Mouse (Mus musculus): ENCODE results near the gene Skap1. TPM values are rescaled to one million over a fixed set of nuclear protein-coding genes. Genes with fewer than 3 reads are reported as not detected.

Gene Skap1
- polyA plus RNA-seq, 1 experiment: not detected

GRCm38 (mm10) chr11:96572515-96572914 lies 108.1 kb downstream of the Skap1 start:
- Histone ChIP-seq H3K4me3 (ENCODE audit: insufficient read depth, low read depth, low read length) (no peak overlapping the region), H3K4me1 (ENCODE audit: control insufficient read depth, insufficient read depth, insufficient read length, low read length) (no peaks in the 10 kb centered on the region)

GRCm38 (mm10) chr11:96576491-96577427 lies 112.4 kb downstream of the Skap1 start:
- H3K4me3 ChIP-seq (ENCODE audit: insufficient read depth, low read depth, low read length): no peak overlapping the region
- no peak overlapping the region for H3K27ac ChIP-seq (replicated peaks; ENCODE audit: low read depth, low read length)
- no peaks in the 10 kb centered on the region for H3K4me1 ChIP-seq (ENCODE audit: control insufficient read depth, insufficient read depth, insufficient read length, low read length)

More at GRCm38 (mm10) chr11:96572515-96572914, 108.1 kb downstream of the Skap1 start:
- H3K27ac ChIP-seq (replicated peaks; ENCODE audit: low read depth, low read length): no peak overlapping the region

- Histone ChIP-seq H3K4me3 (ENCODE audit: insufficient read depth, low read depth, low read length) (no peak overlapping the region), H3K4me1 (ENCODE audit: control insufficient read depth, insufficient read depth, insufficient read length, low read length) (no peaks in the 10 kb centered on the region), H3K27ac (replicated peaks; ENCODE audit: low read depth, low read length) (no peak overlapping the region)
Measured at GRCm38 (mm10) chr11:96578551-96579283, 114.3 kb downstream of the Skap1 start.

GRCm38 (mm10) chr11:96581604-96582384 lies 117.4 kb downstream of the Skap1 start:
- Histone ChIP-seq H3K27ac (replicated peaks; ENCODE audit: low read depth, low read length) (no peak overlapping the region), H3K4me3 (ENCODE audit: insufficient read depth, low read depth, low read length) (no peak overlapping the region), H3K4me1 (ENCODE audit: control insufficient read depth, insufficient read depth, insufficient read length, low read length) (no peaks in the 10 kb centered on the region)

- H3K4me1 ChIP-seq (ENCODE audit: control insufficient read depth, insufficient read depth, insufficient read length, low read length): no peaks in the 10 kb centered on the region
- no peak overlapping the region for H3K4me3 ChIP-seq (ENCODE audit: insufficient read depth, low read depth, low read length)
- no peak overlapping the region for H3K27ac ChIP-seq (replicated peaks; ENCODE audit: low read depth, low read length)
Measured at GRCm38 (mm10) chr11:96582595-96582994, 118.2 kb downstream of the Skap1 start.

GRCm38 (mm10) chr11:96589828-96590227 lies 125.4 kb downstream of the Skap1 start:
- Histone ChIP-seq H3K4me1 (ENCODE audit: control insufficient read depth, insufficient read depth, insufficient read length, low read length) (no peaks in the 10 kb centered on the region), H3K4me3 (ENCODE audit: insufficient read depth, low read depth, low read length) (no peak overlapping the region), H3K27ac (replicated peaks; ENCODE audit: low read depth, low read length) (no peak overlapping the region)

- H3K4me1 ChIP-seq (ENCODE audit: control insufficient read depth, insufficient read depth, insufficient read length, low read length): no peaks in the 10 kb centered on the region
- H3K27ac ChIP-seq (replicated peaks; ENCODE audit: low read depth, low read length): no peak overlapping the region
- H3K4me3 ChIP-seq (ENCODE audit: insufficient read depth, low read depth, low read length): no peak overlapping the region
Measured at GRCm38 (mm10) chr11:96595890-96596289, 131.5 kb downstream of the Skap1 start.

GRCm38 (mm10) chr11:96596301-96596700 lies 131.9 kb downstream of the Skap1 start:
- Histone ChIP-seq H3K4me3 (ENCODE audit: insufficient read depth, low read depth, low read length) (no peak overlapping the region), H3K4me1 (ENCODE audit: control insufficient read depth, insufficient read depth, insufficient read length, low read length) (no peaks in the 10 kb centered on the region), H3K27ac (replicated peaks; ENCODE audit: low read depth, low read length) (no peak overlapping the region)

GRCm38 (mm10) chr11:96602806-96603205 lies 138.4 kb downstream of the Skap1 start:
- no peak overlapping the region for H3K27ac ChIP-seq (replicated peaks; ENCODE audit: low read depth, low read length)
- H3K4me1 ChIP-seq (ENCODE audit: control insufficient read depth, insufficient read depth, insufficient read length, low read length): 0 out of 2 replicates have a peak, but pooled peaks cover 3% of the 10 kb centered on the region
- H3K4me3 ChIP-seq (ENCODE audit: insufficient read depth, low read depth, low read length): no peak overlapping the region

GRCm38 (mm10) chr11:96604306-96604705 lies 139.9 kb downstream of the Skap1 start:
- no peak overlapping the region for H3K27ac ChIP-seq (replicated peaks; ENCODE audit: low read depth, low read length)
- 0 out of 2 replicates have a peak, but pooled peaks cover 3% of the 10 kb centered on the region for H3K4me1 ChIP-seq (ENCODE audit: control insufficient read depth, insufficient read depth, insufficient read length, low read length)
- no peak overlapping the region for H3K4me3 ChIP-seq (ENCODE audit: insufficient read depth, low read depth, low read length)

GRCm38 (mm10) chr11:96604751-96605450 lies 140.5 kb downstream of the Skap1 start:
- H3K27ac ChIP-seq (replicated peaks; ENCODE audit: low read depth, low read length): no peak overlapping the region
- H3K4me3 ChIP-seq (ENCODE audit: insufficient read depth, low read depth, low read length): no peak overlapping the region
- 0 out of 2 replicates have a peak, but pooled peaks cover 3% of the 10 kb centered on the region for H3K4me1 ChIP-seq (ENCODE audit: control insufficient read depth, insufficient read depth, insufficient read length, low read length)

- H3K4me1 ChIP-seq (ENCODE audit: control insufficient read depth, insufficient read depth, insufficient read length, low read length): 0 out of 2 replicates have a peak, but pooled peaks cover 3% of the 10 kb centered on the region
- no peak overlapping the region for H3K27ac ChIP-seq (replicated peaks; ENCODE audit: low read depth, low read length)
- no peak overlapping the region for H3K4me3 ChIP-seq (ENCODE audit: insufficient read depth, low read depth, low read length)
Measured at GRCm38 (mm10) chr11:96605516-96605915, 141.1 kb downstream of the Skap1 start.

- Histone ChIP-seq H3K4me1 (ENCODE audit: control insufficient read depth, insufficient read depth, insufficient read length, low read length) (no peaks in the 10 kb centered on the region), H3K27ac (replicated peaks; ENCODE audit: low read depth, low read length) (no peak overlapping the region), H3K4me3 (ENCODE audit: insufficient read depth, low read depth, low read length) (no peak overlapping the region)
Measured at GRCm38 (mm10) chr11:96612596-96612995, 148.2 kb downstream of the Skap1 start.

GRCm38 (mm10) chr11:96616792-96617191 lies 152.4 kb downstream of the Skap1 start:
- 0 out of 2 replicates have a peak overlapping the region, but pooled peaks have one; percentile 41 for H3K27ac ChIP-seq (replicated peaks; ENCODE audit: low read depth, low read length)
- no peak overlapping the region for H3K4me3 ChIP-seq (ENCODE audit: insufficient read depth, low read depth, low read length)
- no peaks in the 10 kb centered on the region; the same call in 1 of the 2 replicates for H3K4me1 ChIP-seq (ENCODE audit: control insufficient read depth, insufficient read depth, insufficient read length, low read length)
